Mouse (Mus musculus): Measurements from ENCODE around the gene Rab5c. TPM values are rescaled to one million over a fixed set of nuclear protein-coding genes. Genes with fewer than 3 reads are reported as not detected.
A peak's percentile ranks its signal among the peaks of the same experiment; 100 is the strongest.

The Rab5c gene
- polyA plus RNA-seq, 1 experiment from 2014 or later, result 25.2 TPM

- Histone ChIP-seq H3K4me2 (no peak overlapping the region), H3K27ac (no peak overlapping the region), H3K4me1 (peaks cover 11% of the 10 kb centered on the region; the same call in 1 of the 2 replicates), H3K36me3 (replicated peaks) (no peaks in the 10 kb centered on the region), H3K27me3 (peaks cover 16% of the 10 kb centered on the region), H3K4me3 (replicated peaks) (no peak overlapping the region), H3K9me3 (no peaks in the 10 kb centered on the region), H3K9ac (no peak overlapping the region)
- 86% methylated on average over 9 of the region's 9 CpGs for WGBS
- ATAC-seq (ENCODE audit: low FRiP score), result no peak
These were observed 28.7 kb upstream of the Rab5c start for GRCm38 (mm10) chr11:100766726-100767125.

- peak within 1 kb of the TSS; percentile 43 for H3K4me3 ChIP-seq (replicated peaks)
- peaks cover 42% of the 10 kb centered on the region for H3K27me3 ChIP-seq
- H3K36me3 ChIP-seq (replicated peaks), result no peaks in the 10 kb centered on the region
- peak within 1 kb of the TSS; percentile 75 for H3K4me2 ChIP-seq
- 88% methylated on average over 7 of the region's 7 CpGs for WGBS
- no peak within 1 kb of the TSS for H3K27ac ChIP-seq
- H3K9me3 ChIP-seq, result no peaks in the 10 kb centered on the region
- ATAC-seq (ENCODE audit: low FRiP score), result no peak
- peaks cover 27% of the 10 kb centered on the region for H3K4me1 ChIP-seq
- peak within 1 kb of the TSS; percentile 52 for H3K9ac ChIP-seq
These were observed 24.8 kb upstream of the Rab5c start, which contains the start of gene Hcrt for GRCm38 (mm10) chr11:100762831-100763230. Gene Hcrt, minus strand, starts transcription at chr11:100762931.

- Histone ChIP-seq H3K36me3 (replicated peaks) (no peaks in the 10 kb centered on the region), H3K4me2 (peak overlapping the region; percentile 75), H3K9ac (peak overlapping the region; percentile 52), H3K27me3 (peaks cover 48% of the 10 kb centered on the region), H3K9me3 (no peaks in the 10 kb centered on the region), H3K4me1 (peaks cover 27% of the 10 kb centered on the region), H3K4me3 (replicated peaks) (peak overlapping the region; percentile 43), H3K27ac (no peak overlapping the region)
- peak; percentile 54; the same call in 1 of the 2 replicates for ATAC-seq (ENCODE audit: low FRiP score)
- under 1% methylated on average over 27 of the region's 27 CpGs for WGBS
These were observed 23.6 kb upstream of the Rab5c start for GRCm38 (mm10) chr11:100761547-100762045.

GRCm38 (mm10) chr11:100759611-100760233 lies 21.7 kb upstream of the Rab5c start, which contains the start of gene Kcnh4:
Gene Kcnh4, minus strand, starts transcription at chr11:100759942.
- Histone ChIP-seq H3K36me3 (replicated peaks) (no peaks in the 10 kb centered on the region), H3K4me1 (peaks cover 27% of the 10 kb centered on the region), H3K27me3 (peaks cover 48% of the 10 kb centered on the region), H3K9ac (peak within 1 kb of the TSS; percentile 63), H3K9me3 (no peaks in the 10 kb centered on the region), H3K4me2 (peak within 1 kb of the TSS; percentile 78), H3K4me3 (replicated peaks) (peak within 1 kb of the TSS; percentile 50), H3K27ac (peak within 1 kb of the TSS; percentile 56)
- WGBS, result under 1% methylated on average over 50 of the region's 51 CpGs
- peak; percentile 55 for ATAC-seq (ENCODE audit: low FRiP score)

GRCm38 (mm10) chr11:100758707-100759610 lies 20.9 kb upstream of the Rab5c start:
- Histone ChIP-seq H3K27ac (peak overlapping the region; percentile 56), H3K36me3 (replicated peaks) (no peaks in the 10 kb centered on the region), H3K4me1 (peaks cover 27% of the 10 kb centered on the region), H3K9me3 (no peaks in the 10 kb centered on the region), H3K4me2 (peak overlapping the region; percentile 78), H3K4me3 (replicated peaks) (peak overlapping the region; percentile 50), H3K27me3 (peaks cover 48% of the 10 kb centered on the region), H3K9ac (peak overlapping the region; percentile 63)
- peak; percentile 64 for ATAC-seq (ENCODE audit: low FRiP score)
- under 1% methylated on average over 35 of the region's 35 CpGs for WGBS

GRCm38 (mm10) chr11:100757566-100757965 lies 19.6 kb upstream of the Rab5c start:
- Histone ChIP-seq H3K27me3 (peaks cover 40% of the 10 kb centered on the region), H3K27ac (no peak overlapping the region), H3K36me3 (replicated peaks) (no peaks in the 10 kb centered on the region), H3K9ac (no peak overlapping the region), H3K4me1 (peaks cover 27% of the 10 kb centered on the region), H3K4me3 (replicated peaks) (no peak overlapping the region), H3K9me3 (no peaks in the 10 kb centered on the region), H3K4me2 (no peak overlapping the region)
- WGBS, result 91% methylated on average over 12 of the region's 12 CpGs
- no peak for ATAC-seq (ENCODE audit: low FRiP score)

- WGBS, result 70% methylated on average over 6 of the region's 6 CpGs
- H3K4me3 ChIP-seq (replicated peaks), result no peak overlapping the region
- peaks cover 31% of the 10 kb centered on the region for H3K27me3 ChIP-seq
These were observed 18.5 kb upstream of the Rab5c start for GRCm38 (mm10) chr11:100756476-100756875.

GRCm38 (mm10) chr11:100754693-100755057 lies 16.7 kb upstream of the Rab5c start:
- no peaks in the 10 kb centered on the region for H3K36me3 ChIP-seq (replicated peaks)
- H3K9ac ChIP-seq, result no peak overlapping the region
- peaks cover 17% of the 10 kb centered on the region for H3K27me3 ChIP-seq
- WGBS, result 98% methylated on average over 3 of the region's 3 CpGs
- H3K4me3 ChIP-seq (replicated peaks), result no peak overlapping the region
- peaks cover 12% of the 10 kb centered on the region for H3K4me1 ChIP-seq
- H3K27ac ChIP-seq, result no peak overlapping the region
- no peak for ATAC-seq (ENCODE audit: low FRiP score)
- H3K4me2 ChIP-seq, result no peak overlapping the region
- no peaks in the 10 kb centered on the region for H3K9me3 ChIP-seq

More at GRCm38 (mm10) chr11:100756476-100756875, 18.5 kb upstream of the Rab5c start:
- no peak for ATAC-seq (ENCODE audit: low FRiP score)
- H3K9ac ChIP-seq, result no peak overlapping the region
- no peaks in the 10 kb centered on the region for H3K36me3 ChIP-seq (replicated peaks)
- no peaks in the 10 kb centered on the region for H3K9me3 ChIP-seq
- H3K4me2 ChIP-seq, result no peak overlapping the region
- H3K4me1 ChIP-seq, result peaks cover 21% of the 10 kb centered on the region
- H3K27ac ChIP-seq, result no peak overlapping the region

- Histone ChIP-seq H3K36me3 (replicated peaks) (no peaks in the 10 kb centered on the region), H3K9ac (no peak overlapping the region)
- WGBS, result 84% methylated on average over 12 of the region's 12 CpGs
These were observed 16.1 kb upstream of the Rab5c start for GRCm38 (mm10) chr11:100754021-100754692.

GRCm38 (mm10) chr11:100752294-100752693 lies 14.3 kb upstream of the Rab5c start:
- Histone ChIP-seq H3K4me3 (replicated peaks) (no peak overlapping the region), H3K27ac (no peak overlapping the region), H3K9ac (no peak overlapping the region), H3K36me3 (replicated peaks) (no peaks in the 10 kb centered on the region), H3K4me1 (no peaks in the 10 kb centered on the region), H3K4me2 (no peak overlapping the region), H3K9me3 (no peaks in the 10 kb centered on the region), H3K27me3 (peaks cover 13% of the 10 kb centered on the region)
- no peak for ATAC-seq (ENCODE audit: low FRiP score)
- WGBS, result 41% methylated on average over 10 of the region's 10 CpGs

More at GRCm38 (mm10) chr11:100754021-100754692, 16.1 kb upstream of the Rab5c start:
- ATAC-seq (ENCODE audit: low FRiP score), result no peak
- Histone ChIP-seq H3K27ac (no peak overlapping the region), H3K4me3 (replicated peaks) (no peak overlapping the region), H3K27me3 (peaks cover 12% of the 10 kb centered on the region), H3K9me3 (no peaks in the 10 kb centered on the region), H3K4me2 (no peak overlapping the region), H3K4me1 (peaks cover 7% of the 10 kb centered on the region)

- H3K27ac ChIP-seq, result no peak overlapping the region
- no peaks in the 10 kb centered on the region for H3K9me3 ChIP-seq
- no peak for ATAC-seq (ENCODE audit: low FRiP score)
- H3K36me3 ChIP-seq (replicated peaks), result no peaks in the 10 kb centered on the region
- WGBS, result 92% methylated on average over 16 of the region's 16 CpGs
- no peak overlapping the region for H3K9ac ChIP-seq
- 0 out of 2 replicates have a peak, but pooled peaks cover 4% of the 10 kb centered on the region for H3K4me1 ChIP-seq
- H3K4me2 ChIP-seq, result no peak overlapping the region
- no peak overlapping the region for H3K4me3 ChIP-seq (replicated peaks)
- H3K27me3 ChIP-seq, result peaks cover 7% of the 10 kb centered on the region
These were observed 12.1 kb upstream of the Rab5c start for GRCm38 (mm10) chr11:100750127-100750526.

GRCm38 (mm10) chr11:100749469-100749868 lies 11.5 kb upstream of the Rab5c start:
- no peaks in the 10 kb centered on the region for H3K9me3 ChIP-seq
- ATAC-seq (ENCODE audit: low FRiP score), result no peak
- H3K36me3 ChIP-seq (replicated peaks), result no peaks in the 10 kb centered on the region
- 59% methylated on average over 25 of the region's 25 CpGs for WGBS
- H3K27ac ChIP-seq, result no peak overlapping the region
- H3K4me2 ChIP-seq, result no peak overlapping the region
- H3K4me1 ChIP-seq, result 0 out of 2 replicates have a peak, but pooled peaks cover 4% of the 10 kb centered on the region
- H3K4me3 ChIP-seq (replicated peaks), result no peak overlapping the region
- H3K9ac ChIP-seq, result no peak overlapping the region
- H3K27me3 ChIP-seq, result peaks cover 7% of the 10 kb centered on the region
